In genomic region chr4:137380702-137381605, GRCm38 (mm10) we compare ENCODE assay signal across 10 mouse cellular contexts. TPM values are rescaled to one million over a fixed set of nuclear protein-coding genes. Genes with fewer than 3 reads are reported as not detected.
A peak's percentile ranks its signal among the peaks of the same experiment; 100 is the strongest.
DNase-seq lines count a peak whose midpoint lies in the region; ATAC-seq lines count a peak whose summit lies in the region.
"Had no signal": no experiment of that assay in that cellular context is flagged by ENCODE, and none has a peak within 500 bp of the region (broad histone marks: within the 10 kb centered on the region; RNA-seq: fewer than 3 reads in every experiment).

No protein-coding gene starts in this region.

- H3K9me3 ChIP-seq in embryonic facial prominence, embryonic 10.5 days: no peaks in the 10 kb centered on the region
- no peaks in the 10 kb centered on the region for H3K9me3 ChIP-seq in intestine, embryonic 15.5 days

- H3K27me3 ChIP-seq in embryonic facial prominence, embryonic 10.5 days (replicated peaks; ENCODE audit: low read depth, poor library complexity, severe bottlenecking): no peaks in the 10 kb centered on the region
- H3K27me3 ChIP-seq in intestine, embryonic 15.5 days (replicated peaks): no peaks in the 10 kb centered on the region

- peaks cover 19% of the 10 kb centered on the region for H3K4me1 ChIP-seq in embryonic facial prominence, embryonic 10.5 days
- 0 out of 2 replicates have a peak, but pooled peaks cover 6% of the 10 kb centered on the region for H3K4me1 ChIP-seq in intestine, embryonic 15.5 days (replicated peaks)

- peak overlapping the region; percentile 33 for H3K4me2 ChIP-seq in intestine, embryonic 15.5 days (replicated peaks)

- WGBS in embryonic facial prominence, embryonic 10.5 days: 27% methylated on average over 16 of the region's 16 CpGs
- 26% methylated on average over 16 of the region's 16 CpGs for WGBS in intestine, embryonic 15.5 days

- ATAC-seq in intestine, embryonic 15.5 days: peak; percentile 94
- peak; percentile 100 for ATAC-seq in megakaryocyte-erythroid progenitor cell, adult 5-6 weeks (replicated peaks; ENCODE audit: low FRiP score, low TSS enrichment, poor library complexity, severe bottlenecking)

- H3K4me3 ChIP-seq in embryonic facial prominence, embryonic 10.5 days: peak overlapping the region; percentile 44
- 0 out of 2 replicates have a peak overlapping the region, but pooled peaks have one; percentile 3 for H3K4me3 ChIP-seq in intestine, embryonic 15.5 days (replicated peaks)

- no peaks in the 10 kb centered on the region for H3K36me3 ChIP-seq in embryonic facial prominence, embryonic 10.5 days (replicated peaks)
- H3K36me3 ChIP-seq in intestine, embryonic 15.5 days: no peaks in the 10 kb centered on the region

- DNase-seq in kidney, adult 18-20 months: peak; percentile 11
- DNase-seq in kidney, postnatal 36 days: no peak
- DNase-seq in embryonic facial prominence, embryonic 10.5 days (ENCODE audit: low spot score): peak; percentile 48
- no peak for DNase-seq in B cell, adult 2 months
- no peak for DNase-seq in urinary bladder, postnatal 10 days (ENCODE audit: low spot score)
- DNase-seq: lung, postnatal 4 days had no signal

- peak overlapping the region; percentile 17; the same call in 1 of the 2 replicates for H3K9ac ChIP-seq in intestine, embryonic 15.5 days

- H3K27ac ChIP-seq in embryonic facial prominence, embryonic 10.5 days (replicated peaks): peak overlapping the region; percentile 78
- H3K27ac ChIP-seq in intestine, embryonic 15.5 days: peak overlapping the region; percentile 83

RNA-seq across cellular contexts. Expression of gene Cdc42, which starts 23.4 kb away (rescaled TPM):
- polyA plus RNA-seq in embryonic facial prominence, embryonic 10.5 days (2016; fragmentation: Nextera tagmentation; extraction: Ambion mirVana): 568 and 585 TPM in 2 replicates
- 653 and 697 TPM in 2 replicates for polyA plus RNA-seq in intestine, embryonic 15.5 days (2015; fragmentation: Nextera tagmentation; extraction: Ambion mirVana)
- 264 and 276 TPM in 2 replicates for total RNA-seq in megakaryocyte-erythroid progenitor cell, adult 5-6 weeks (2014; fragmentation: Nextera tagmentation)
- total RNA-seq in megakaryocyte-erythroid progenitor cell, adult 5-6 weeks (2017): 406 and 434 TPM in 2 replicates

RNA-seq across cellular contexts. Expression of gene Cela3a, which starts 28.6 kb away (rescaled TPM):
- not detected in 2 replicates for polyA plus RNA-seq in embryonic facial prominence, embryonic 10.5 days (2016; fragmentation: Nextera tagmentation; extraction: Ambion mirVana)
- polyA plus RNA-seq in intestine, embryonic 15.5 days (2015; fragmentation: Nextera tagmentation; extraction: Ambion mirVana): not detected in 2 replicates
- total RNA-seq in megakaryocyte-erythroid progenitor cell, adult 5-6 weeks (2014; fragmentation: Nextera tagmentation): not detected in 2 replicates
- not detected in 2 replicates for total RNA-seq in megakaryocyte-erythroid progenitor cell, adult 5-6 weeks (2017)
- polyA plus RNA-seq: cortical plate, adult 2 months; gonadal fat pad, adult 2 months had no signal

RNA-seq across cellular contexts. Expression of gene Cela3b, which starts 49.4 kb away (rescaled TPM):
- polyA plus RNA-seq in embryonic facial prominence, embryonic 10.5 days (2016; fragmentation: Nextera tagmentation; extraction: Ambion mirVana): not detected in 2 replicates
- 74.8 and 281 TPM in 2 replicates for polyA plus RNA-seq in intestine, embryonic 15.5 days (2015; fragmentation: Nextera tagmentation; extraction: Ambion mirVana)
- total RNA-seq in megakaryocyte-erythroid progenitor cell, adult 5-6 weeks (2014; fragmentation: Nextera tagmentation): not detected in 2 replicates
- total RNA-seq in megakaryocyte-erythroid progenitor cell, adult 5-6 weeks (2017): not detected in 2 replicates
- polyA plus RNA-seq: cortical plate, adult 2 months had no signal

Comparison
In these comparisons a context has a peak if more than half of its experiments do, and no peak if none do; other contexts are left out.
1. DNase-seq: peak in kidney, adult 18-20 months (single experiment) and embryonic facial prominence, embryonic 10.5 days (single experiment); none in kidney, postnatal 36 days (0 of 2), B cell, adult 2 months (0 of 2) and urinary bladder, postnatal 10 days (single experiment).
2. RNA of gene Cela3b, which starts 49.4 kb away (polyA plus RNA-seq): 74.8 to 281 TPM in intestine, embryonic 15.5 days; not detected in embryonic facial prominence, embryonic 10.5 days; every median in the first group is over 10 times any median in the second.